Mouse (Mus musculus) stomach, postnatal 0 days (tissue): ENCODE measurements around the gene Cnn2. TPM values are rescaled to one million over a fixed set of nuclear protein-coding genes. Genes with fewer than 3 reads are reported as not detected.

Experiments used
- ATAC-seq: fragments of 200-750 bp; cut with Nextera tagmentation; 2 replicates; pipeline ENCODE4 v1.8.0; 2017; ENCODE audit not compliant: low FRiP score, low TSS enrichment
- DNase-seq: peaks from one replicate; pipeline ENCODE4 v3.0.0-alpha.2; 2016; ENCODE audit warnings: low spot score
- H3K27ac ChIP-seq: fragments of 300-500 bp; sonication (generic); replicated peaks from 2 replicates; pipeline ENCODE4 v1.5.1; 2014; ENCODE audit warnings: mild to moderate bottlenecking, control low read depth
- H3K27me3 ChIP-seq: fragments of 300-500 bp; sonication (generic); 2 replicates; pipeline ENCODE4 v1.6.1; 2014; ENCODE audit warnings: low read length; ENCODE audit not compliant: control insufficient read depth, insufficient read depth
- H3K36me3 ChIP-seq: fragments of 300-500 bp; sonication (generic); 2 replicates; pipeline ENCODE4 v1.6.1; 2014; ENCODE audit warnings: low read length, mixed read lengths; ENCODE audit not compliant: control insufficient read depth, insufficient read depth
- H3K4me1 ChIP-seq: fragments of 300-500 bp; sonication (generic); replicated peaks from 2 replicates; pipeline ENCODE4 v1.6.1; 2014; ENCODE audit warnings: antibody characterized with exemption; ENCODE audit not compliant: control insufficient read depth, insufficient read depth
- H3K4me2 ChIP-seq: fragments of 300-500 bp; sonication (generic); replicated peaks from 2 replicates; pipeline ENCODE4 v1.6.1; 2014; ENCODE audit warnings: low read depth, mild to moderate bottlenecking, control low read depth, moderate library complexity
- H3K4me3 ChIP-seq: fragments of 300-500 bp; sonication (generic); 2 replicates; pipeline ENCODE4 v1.5.1; 2014; ENCODE audit warnings: low read depth, low read length, control low read depth
- H3K9ac ChIP-seq: fragments of 300-500 bp; sonication (generic); 2 replicates; pipeline ENCODE4 v1.6.1; 2014; ENCODE audit warnings: mild to moderate bottlenecking, low read length, control low read depth, mixed read lengths
- H3K9me3 ChIP-seq: fragments of 300-500 bp; sonication (generic); 2 replicates; pipeline ENCODE4 v1.6.1; 2016; ENCODE audit warnings: low read length; ENCODE audit not compliant: control insufficient read depth
- CTCF ChIP-seq: IDR thresholded peaks from 2 replicates; pipeline ENCODE4 v1.5.1; 2016; ENCODE audit warnings: antibody characterized with exemption, low read depth, mild to moderate bottlenecking, moderate library complexity
- EP300 ChIP-seq: optimal IDR thresholded peaks from 2 replicates; pipeline ENCODE3; 2016; ENCODE audit warnings: antibody characterized with exemption
- WGBS: fragments of 180-500 bp; shearing (Covaris S2); extraction: QIAGEN DNeasy Blood & Tissue Kit; methylation state at CpG from one replicate; pipeline ENCODE4 v1.1.7; 2014; 5-methylcytosine and 5-hydroxymethylcytosine counted together
- polyA plus RNA-seq: library from polyadenylated mRNA; unstranded; fragments of >200 nt; fragmentation: Nextera tagmentation; extraction: Ambion mirVana; gene quantifications from 2 replicates; pipeline ENCODE4 v1.2.1, GENCODE M21; 2015

The Cnn2 gene
- polyA plus RNA-seq = 236 and 245 TPM in 2 replicates

- WGBS = under 1% methylated on average over 59 of the region's 59 CpGs
- Histone ChIP-seq H3K4me1 (peaks cover 2% of the 10 kb centered on the region), H3K27me3 (no peaks in the 10 kb centered on the region), H3K4me2 (peak within 1 kb of the TSS; percentile 90), H3K4me3 (peak within 1 kb of the TSS; percentile 75), H3K9me3 (no peaks in the 10 kb centered on the region), H3K27ac (peak within 1 kb of the TSS; percentile 98), H3K36me3 (peaks cover 6% of the 10 kb centered on the region; the same call in 1 of the 2 replicates), H3K9ac (peak within 1 kb of the TSS; percentile 90)
- DNase-seq = peak; percentile 73
- ATAC-seq = no peak
- TF ChIP-seq EP300 (no peak), CTCF (no peak)
Measured at GRCm38 (mm10) chr10:79988506-79989271, at the start of gene Cnn2. TSS of gene Cnn2 (plus strand) at chr10:79988584.

GRCm38 (mm10) chr10:79940749-79941148 is 47.6 kb upstream of the Cnn2 start:
- H3K9me3 ChIP-seq = no peaks in the 10 kb centered on the region
- no peaks in the 10 kb centered on the region for H3K27me3 ChIP-seq
- H3K4me2 ChIP-seq = no peak overlapping the region
- H3K36me3 ChIP-seq = no peaks in the 10 kb centered on the region
- DNase-seq (no peak), ATAC-seq (no peak)
- WGBS = 64% methylated on average over 7 of the region's 7 CpGs
- TF ChIP-seq CTCF = no peak
- TF ChIP-seq EP300 = no peak
- no peak overlapping the region for H3K27ac ChIP-seq
- H3K9ac ChIP-seq = no peak overlapping the region
- 0 out of 2 replicates have a peak, but pooled peaks cover 6% of the 10 kb centered on the region for H3K4me1 ChIP-seq
- H3K4me3 ChIP-seq = no peak overlapping the region

- Histone ChIP-seq H3K27ac (peak overlapping the region; percentile 61), H3K27me3 (no peaks in the 10 kb centered on the region), H3K4me1 (peaks cover 5% of the 10 kb centered on the region; the same call in 1 of the 2 replicates), H3K4me2 (no peak overlapping the region), H3K36me3 (no peaks in the 10 kb centered on the region), H3K9ac (0 out of 2 replicates have a peak overlapping the region, but pooled peaks have one; percentile 9), H3K4me3 (no peak overlapping the region), H3K9me3 (no peaks in the 10 kb centered on the region)
- TF ChIP-seq CTCF (no peak), EP300 (no peak)
- whole genome bisulfite sequencing = 81% methylated on average over 1 of the region's 1 CpGs
- ATAC-seq (no peak), DNase-seq (no peak)
Measured at GRCm38 (mm10) chr10:79942988-79943387, 45.4 kb upstream of the Cnn2 start.

GRCm38 (mm10) chr10:79943471-79943901 is 44.9 kb upstream of the Cnn2 start:
- ATAC-seq (peak; percentile 59), DNase-seq (peak; percentile 79)
- WGBS = 44% methylated on average over 9 of the region's 9 CpGs
- Histone ChIP-seq H3K27me3 (no peaks in the 10 kb centered on the region), H3K36me3 (no peaks in the 10 kb centered on the region), H3K9me3 (no peaks in the 10 kb centered on the region), H3K27ac (peak overlapping the region; percentile 86), H3K9ac (no peak overlapping the region), H3K4me3 (no peak overlapping the region), H3K4me1 (peaks cover 5% of the 10 kb centered on the region; the same call in 1 of the 2 replicates), H3K4me2 (no peak overlapping the region)
- TF ChIP-seq CTCF (no peak), EP300 (no peak)

- DNase-seq = peak; percentile 84
- Histone ChIP-seq H3K4me1 (peaks cover 5% of the 10 kb centered on the region; the same call in 1 of the 2 replicates), H3K9ac (0 out of 2 replicates have a peak overlapping the region, but pooled peaks have one; percentile 18), H3K36me3 (peaks cover 8% of the 10 kb centered on the region), H3K27ac (peak overlapping the region; percentile 86), H3K27me3 (no peaks in the 10 kb centered on the region), H3K4me3 (no peak overlapping the region), H3K4me2 (peak overlapping the region; percentile 11; the same call in 1 of the 2 replicates), H3K9me3 (no peaks in the 10 kb centered on the region)
- WGBS = 40% methylated on average over 16 of the region's 16 CpGs
- no peak for TF ChIP-seq CTCF
- no peak for TF ChIP-seq EP300
- peak; percentile 84 for ATAC-seq
Measured at GRCm38 (mm10) chr10:79945507-79946234, 42.7 kb upstream of the Cnn2 start.
